Mouse (Mus musculus): ENCODE measurements around the gene Gm21992. TPM values are rescaled to one million over a fixed set of nuclear protein-coding genes. Genes with fewer than 3 reads are reported as not detected.

The Gm21992 gene
- polyA plus RNA-seq, 1 experiment from 2014 or later, result 35.8 TPM

DNA sequence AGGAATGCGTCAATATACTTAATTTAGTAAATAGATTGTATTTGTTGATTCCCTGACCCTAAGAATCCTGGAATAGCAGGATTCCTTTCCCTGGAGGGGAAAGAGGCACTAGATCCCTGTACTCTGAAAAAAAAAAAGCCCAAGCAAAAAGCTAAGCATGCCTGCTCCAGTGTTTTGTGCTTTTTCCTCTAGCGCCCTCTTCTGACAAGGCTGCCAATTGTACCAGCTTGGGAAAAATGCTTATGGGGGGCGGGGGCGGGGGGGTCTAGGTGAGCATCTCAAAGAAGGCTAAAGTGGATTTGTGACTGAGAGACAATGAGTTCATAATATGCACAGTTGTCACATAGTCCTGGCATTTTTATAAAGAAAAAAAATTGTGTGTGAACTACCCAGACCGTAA lies 67.9 kb downstream of the Gm21992 start:
- Histone ChIP-seq H3K9ac (replicated peaks; ENCODE audit: low read depth, low read length) (no peak overlapping the region), H3K27me3 (ENCODE audit: control insufficient read depth, insufficient read depth, low read length) (no peaks in the 10 kb centered on the region), H3K36me3 (ENCODE audit: control insufficient read depth, insufficient read depth, low read length) (peaks cover 6% of the 10 kb centered on the region), H3K4me2 (replicated peaks; ENCODE audit: low read depth, low read length) (no peak overlapping the region), H3K4me3 (ENCODE audit: low read depth, low read length) (no peak overlapping the region), H3K9me3 (ENCODE audit: control insufficient read depth, low read depth, low read length) (no peaks in the 10 kb centered on the region), H3K27ac (ENCODE audit: low read length) (no peak overlapping the region), H3K4me1 (ENCODE audit: control insufficient read depth, insufficient read depth, low read length) (no peaks in the 10 kb centered on the region)
- WGBS, result 43% methylated on average over 5 of the region's 5 CpGs
- no peak for ATAC-seq (ENCODE audit: insufficient number of reproducible peaks, insufficient read depth, low FRiP score, low read depth)

DNA sequence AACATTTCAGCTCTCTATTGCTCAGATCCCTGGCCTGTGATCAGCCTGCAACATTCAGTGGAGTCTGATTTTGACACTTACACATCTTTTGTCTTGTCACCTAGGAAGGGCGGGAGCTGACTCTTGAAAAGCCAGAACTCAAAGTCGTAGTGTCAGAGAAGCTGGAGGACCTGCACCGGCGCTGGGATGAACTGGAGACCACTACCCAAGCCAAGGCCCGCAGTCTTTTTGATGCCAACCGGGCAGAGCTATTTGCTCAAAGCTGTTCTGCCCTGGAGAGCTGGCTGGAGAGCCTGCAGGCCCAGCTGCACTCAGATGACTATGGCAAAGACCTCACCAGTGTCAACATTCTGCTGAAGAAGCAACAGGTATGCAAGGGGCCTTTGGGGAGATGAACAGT lies 69.2 kb downstream of the Gm21992 start:
- Histone ChIP-seq H3K4me3 (ENCODE audit: low read depth, low read length) (no peak overlapping the region), H3K4me1 (ENCODE audit: control insufficient read depth, insufficient read depth, low read length) (no peaks in the 10 kb centered on the region), H3K27ac (ENCODE audit: low read length) (no peak overlapping the region), H3K9me3 (ENCODE audit: control insufficient read depth, low read depth, low read length) (no peaks in the 10 kb centered on the region), H3K4me2 (replicated peaks; ENCODE audit: low read depth, low read length) (no peak overlapping the region), H3K36me3 (ENCODE audit: control insufficient read depth, insufficient read depth, low read length) (peaks cover 9% of the 10 kb centered on the region), H3K27me3 (ENCODE audit: control insufficient read depth, insufficient read depth, low read length) (no peaks in the 10 kb centered on the region), H3K9ac (replicated peaks; ENCODE audit: low read depth, low read length) (no peak overlapping the region)
- 96% methylated on average over 6 of the region's 6 CpGs for WGBS
- ATAC-seq (ENCODE audit: insufficient number of reproducible peaks, insufficient read depth, low FRiP score, low read depth), result no peak

DNA sequence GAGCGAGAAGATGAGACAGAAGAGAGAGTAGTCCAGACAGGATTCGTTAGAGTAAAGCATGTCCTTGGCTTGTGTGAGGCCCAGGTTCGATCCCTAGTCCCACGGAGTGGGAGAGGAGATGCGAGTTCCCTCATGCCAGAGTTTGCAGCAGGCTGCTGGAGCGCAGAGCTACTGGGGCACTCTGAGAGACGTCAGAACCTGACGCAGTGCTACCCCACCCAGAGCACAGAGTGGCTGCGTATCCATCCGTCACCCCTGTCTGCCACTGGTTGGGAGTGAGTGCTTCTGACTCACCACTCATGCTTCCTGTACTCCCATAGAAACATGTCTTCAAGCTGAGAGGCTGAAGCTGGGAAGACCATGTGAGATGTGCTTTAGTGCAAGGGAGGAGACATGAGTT lies 69.9 kb downstream of the Gm21992 start:
- Histone ChIP-seq H3K27ac (ENCODE audit: low read length) (no peak overlapping the region), H3K4me3 (ENCODE audit: low read depth, low read length) (no peak overlapping the region), H3K27me3 (ENCODE audit: control insufficient read depth, insufficient read depth, low read length) (no peaks in the 10 kb centered on the region), H3K9ac (replicated peaks; ENCODE audit: low read depth, low read length) (no peak overlapping the region), H3K4me1 (ENCODE audit: control insufficient read depth, insufficient read depth, low read length) (no peaks in the 10 kb centered on the region), H3K4me2 (replicated peaks; ENCODE audit: low read depth, low read length) (no peak overlapping the region), H3K9me3 (ENCODE audit: control insufficient read depth, low read depth, low read length) (no peaks in the 10 kb centered on the region), H3K36me3 (ENCODE audit: control insufficient read depth, insufficient read depth, low read length) (peaks cover 9% of the 10 kb centered on the region)
- ATAC-seq (ENCODE audit: insufficient number of reproducible peaks, insufficient read depth, low FRiP score, low read depth), result no peak
- WGBS, result 71% methylated on average over 10 of the region's 10 CpGs

DNA sequence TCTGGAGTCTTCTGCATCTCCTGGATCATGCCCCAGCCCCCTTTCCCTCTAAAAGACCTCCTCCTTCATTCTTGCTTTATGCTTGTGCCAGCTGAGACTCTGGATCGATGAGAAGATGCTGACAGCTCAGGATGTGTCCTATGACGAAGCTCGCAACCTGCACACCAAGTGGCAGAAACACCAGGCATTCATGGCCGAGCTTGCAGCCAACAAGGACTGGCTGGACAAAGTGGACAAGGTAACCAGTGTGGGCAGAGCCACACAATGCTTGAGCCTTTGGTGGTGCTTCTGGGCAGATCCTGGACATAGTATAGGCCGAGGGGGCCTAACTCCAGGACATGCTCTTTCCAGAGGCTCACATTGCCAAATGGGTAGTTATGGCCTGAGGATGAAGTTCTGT lies 71.7 kb downstream of the Gm21992 start:
- H3K4me3 ChIP-seq (ENCODE audit: low read depth, low read length), result no peak overlapping the region
- H3K27me3 ChIP-seq (ENCODE audit: control insufficient read depth, insufficient read depth, low read length), result no peaks in the 10 kb centered on the region
- no peak overlapping the region for H3K27ac ChIP-seq (ENCODE audit: low read length)
- H3K4me1 ChIP-seq (ENCODE audit: control insufficient read depth, insufficient read depth, low read length), result no peaks in the 10 kb centered on the region
- no peak for ATAC-seq (ENCODE audit: insufficient number of reproducible peaks, insufficient read depth, low FRiP score, low read depth)
- H3K4me2 ChIP-seq (replicated peaks; ENCODE audit: low read depth, low read length), result no peak overlapping the region
- H3K9ac ChIP-seq (replicated peaks; ENCODE audit: low read depth, low read length), result no peak overlapping the region
- WGBS, result 97% methylated on average over 5 of the region's 5 CpGs
- peaks cover 10% of the 10 kb centered on the region for H3K36me3 ChIP-seq (ENCODE audit: control insufficient read depth, insufficient read depth, low read length)
- H3K9me3 ChIP-seq (ENCODE audit: control insufficient read depth, low read depth, low read length), result no peaks in the 10 kb centered on the region

- Histone ChIP-seq H3K9ac (replicated peaks; ENCODE audit: low read depth, low read length) (no peak overlapping the region), H3K27me3 (ENCODE audit: control insufficient read depth, insufficient read depth, low read length) (no peaks in the 10 kb centered on the region), H3K9me3 (ENCODE audit: control insufficient read depth, low read depth, low read length) (no peaks in the 10 kb centered on the region), H3K27ac (ENCODE audit: low read length) (no peak overlapping the region), H3K4me2 (replicated peaks; ENCODE audit: low read depth, low read length) (no peak overlapping the region), H3K4me3 (ENCODE audit: low read depth, low read length) (no peak overlapping the region), H3K36me3 (ENCODE audit: control insufficient read depth, insufficient read depth, low read length) (peaks cover 13% of the 10 kb centered on the region), H3K4me1 (ENCODE audit: control insufficient read depth, insufficient read depth, low read length) (no peaks in the 10 kb centered on the region)
- no peak for ATAC-seq (ENCODE audit: insufficient number of reproducible peaks, insufficient read depth, low FRiP score, low read depth)
- WGBS, result 91% methylated on average over 11 of the region's 11 CpGs
These were observed 72.4 kb downstream of the Gm21992 start for GRCm38 (mm10) chr19:4739053-4739452.

DNA sequence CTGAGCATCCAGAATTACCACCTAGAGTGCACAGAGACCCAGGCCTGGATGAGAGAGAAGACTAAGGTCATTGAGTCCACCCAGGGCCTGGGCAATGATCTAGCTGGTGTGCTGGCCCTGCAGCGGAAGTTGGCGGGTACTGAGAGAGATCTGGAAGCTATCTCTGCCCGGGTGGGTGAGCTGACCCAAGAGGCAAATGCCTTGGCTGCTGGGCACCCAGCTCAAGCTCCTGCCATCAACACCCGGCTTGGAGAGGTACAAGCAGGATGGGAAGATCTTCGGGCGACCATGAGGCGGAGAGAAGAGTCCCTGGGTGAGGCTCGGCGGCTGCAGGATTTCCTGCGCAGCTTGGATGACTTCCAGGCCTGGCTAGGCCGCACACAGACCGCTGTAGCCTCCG lies 73.5 kb downstream of the Gm21992 start:
- Histone ChIP-seq H3K27ac (ENCODE audit: low read length) (no peak overlapping the region), H3K27me3 (ENCODE audit: control insufficient read depth, insufficient read depth, low read length) (no peaks in the 10 kb centered on the region), H3K4me1 (ENCODE audit: control insufficient read depth, insufficient read depth, low read length) (no peaks in the 10 kb centered on the region), H3K36me3 (ENCODE audit: control insufficient read depth, insufficient read depth, low read length) (peaks cover 10% of the 10 kb centered on the region), H3K9me3 (ENCODE audit: control insufficient read depth, low read depth, low read length) (no peaks in the 10 kb centered on the region), H3K9ac (replicated peaks; ENCODE audit: low read depth, low read length) (no peak overlapping the region), H3K4me2 (replicated peaks; ENCODE audit: low read depth, low read length) (no peak overlapping the region), H3K4me3 (ENCODE audit: low read depth, low read length) (no peak overlapping the region)
- 93% methylated on average over 13 of the region's 13 CpGs for WGBS
- ATAC-seq (ENCODE audit: insufficient number of reproducible peaks, insufficient read depth, low FRiP score, low read depth), result no peak

- ATAC-seq (ENCODE audit: insufficient number of reproducible peaks, insufficient read depth, low FRiP score, low read depth), result no peak
- H3K4me3 ChIP-seq (ENCODE audit: low read depth, low read length), result no peak overlapping the region
- no peak overlapping the region for H3K9ac ChIP-seq (replicated peaks; ENCODE audit: low read depth, low read length)
- H3K9me3 ChIP-seq (ENCODE audit: control insufficient read depth, low read depth, low read length), result no peaks in the 10 kb centered on the region
- no peak overlapping the region for H3K27ac ChIP-seq (ENCODE audit: low read length)
- no peaks in the 10 kb centered on the region for H3K27me3 ChIP-seq (ENCODE audit: control insufficient read depth, insufficient read depth, low read length)
- no peak overlapping the region for H3K4me2 ChIP-seq (replicated peaks; ENCODE audit: low read depth, low read length)
- H3K36me3 ChIP-seq (ENCODE audit: control insufficient read depth, insufficient read depth, low read length), result peaks cover 7% of the 10 kb centered on the region
- 81% methylated on average over 3 of the region's 3 CpGs for WGBS
- H3K4me1 ChIP-seq (ENCODE audit: control insufficient read depth, insufficient read depth, low read length), result no peaks in the 10 kb centered on the region
These were observed 78.4 kb downstream of the Gm21992 start for GRCm38 (mm10) chr19:4733052-4733451.

DNA sequence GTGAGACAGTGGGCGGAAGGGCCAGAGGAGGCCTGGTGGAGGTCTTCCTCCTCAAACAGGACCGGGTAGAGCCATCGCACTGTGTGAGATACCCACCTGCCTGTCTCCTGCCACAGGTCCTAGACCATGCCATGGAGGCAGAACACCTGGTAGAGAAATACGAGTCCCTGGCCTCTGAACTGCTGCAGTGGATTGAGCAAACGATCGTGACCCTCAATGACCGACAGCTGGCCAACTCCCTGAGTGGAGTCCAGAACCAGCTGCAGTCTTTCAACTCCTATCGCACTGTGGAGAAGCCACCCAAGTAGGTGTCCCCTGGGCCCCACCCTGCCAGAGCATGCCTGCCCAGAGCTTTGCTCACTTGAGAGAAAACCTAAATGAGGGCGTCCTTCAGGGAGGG lies 82.2 kb downstream of the Gm21992 start:
- no peak for ATAC-seq (ENCODE audit: insufficient number of reproducible peaks, insufficient read depth, low FRiP score, low read depth)
- Histone ChIP-seq H3K36me3 (ENCODE audit: control insufficient read depth, insufficient read depth, low read length) (no peaks in the 10 kb centered on the region; the same call in 1 of the 2 replicates), H3K4me1 (ENCODE audit: control insufficient read depth, insufficient read depth, low read length) (no peaks in the 10 kb centered on the region), H3K4me3 (ENCODE audit: low read depth, low read length) (no peak overlapping the region), H3K9me3 (ENCODE audit: control insufficient read depth, low read depth, low read length) (no peaks in the 10 kb centered on the region), H3K4me2 (replicated peaks; ENCODE audit: low read depth, low read length) (no peak overlapping the region), H3K27me3 (ENCODE audit: control insufficient read depth, insufficient read depth, low read length) (no peaks in the 10 kb centered on the region), H3K9ac (replicated peaks; ENCODE audit: low read depth, low read length) (no peak overlapping the region), H3K27ac (ENCODE audit: low read length) (no peak overlapping the region)
- 72% methylated on average over 9 of the region's 9 CpGs for WGBS

DNA sequence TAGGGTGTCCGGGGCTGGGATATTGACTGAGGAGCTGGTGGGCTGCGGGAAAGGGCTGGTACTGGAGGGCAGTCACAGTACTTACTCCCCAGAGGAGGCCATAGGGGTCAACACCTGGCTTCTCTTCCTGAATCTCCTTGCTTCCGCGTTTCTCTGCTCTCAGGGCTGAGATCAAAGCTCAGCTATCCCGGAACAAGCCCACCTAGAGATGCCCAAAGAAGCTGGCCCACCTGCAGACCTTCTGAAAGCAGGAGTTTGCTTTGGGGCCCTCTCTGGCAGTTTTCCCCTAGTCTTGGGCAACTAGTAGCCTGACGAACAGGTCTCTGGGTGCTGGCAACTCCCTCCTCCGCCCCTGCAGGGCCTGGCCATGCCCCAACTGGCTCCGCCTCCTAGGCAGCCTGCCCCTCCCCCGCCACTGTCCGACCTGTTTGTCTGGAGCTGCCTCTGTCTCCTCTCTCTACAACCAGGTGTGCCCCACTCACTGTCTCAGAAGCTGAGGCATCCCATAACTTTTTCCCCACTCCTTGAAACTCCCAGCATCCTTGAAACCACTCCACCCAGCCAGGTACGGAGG lies 90.7 kb downstream of the Gm21992 start:
- no peaks in the 10 kb centered on the region for H3K4me1 ChIP-seq (ENCODE audit: control insufficient read depth, insufficient read depth, low read length)
- WGBS, result 25% methylated on average over 11 of the region's 11 CpGs
- H3K9ac ChIP-seq (replicated peaks; ENCODE audit: low read depth, low read length), result no peak overlapping the region
- H3K4me3 ChIP-seq (ENCODE audit: low read depth, low read length), result peak overlapping the region; percentile 28
- H3K9me3 ChIP-seq (ENCODE audit: control insufficient read depth, low read depth, low read length), result no peaks in the 10 kb centered on the region
- peak overlapping the region; percentile 43 for H3K4me2 ChIP-seq (replicated peaks; ENCODE audit: low read depth, low read length)
- no peaks in the 10 kb centered on the region for H3K27me3 ChIP-seq (ENCODE audit: control insufficient read depth, insufficient read depth, low read length)
- no peaks in the 10 kb centered on the region for H3K36me3 ChIP-seq (ENCODE audit: control insufficient read depth, insufficient read depth, low read length)
- peak; percentile 64 for ATAC-seq (ENCODE audit: insufficient number of reproducible peaks, insufficient read depth, low FRiP score, low read depth)
- peak overlapping the region; percentile 63; the same call in 1 of the 2 replicates for H3K27ac ChIP-seq (ENCODE audit: low read length)
